Mouse (Mus musculus) hindbrain, embryonic 10.5 days (tissue): ENCODE results near the gene Rhox4b. TPM values are rescaled to one million over a fixed set of nuclear protein-coding genes. Genes with fewer than 3 reads are reported as not detected.
"Not testable (repeated sequence)": the region's sequence is repeated elsewhere in the genome, so short reads cannot be mapped to it uniquely, and the experiment has no call there.

Source experiments
- DNase-seq: peaks from one replicate; pipeline ENCODE4 v3.0.0-alpha.2; 2017; ENCODE audit warnings: low spot score
- H3K27ac ChIP-seq: fragments of 300-500 bp; sonication (generic); 2 replicates; pipeline ENCODE4 v1.5.1; 2016; ENCODE audit warnings: mild to moderate bottlenecking, moderate library complexity
- H3K27me3 ChIP-seq: fragments of 300-500 bp; sonication (generic); 2 replicates; pipeline ENCODE4 v1.6.1; 2016; ENCODE audit warnings: mild to moderate bottlenecking; ENCODE audit not compliant: poor library complexity, insufficient read depth, severe bottlenecking
- H3K36me3 ChIP-seq: fragments of 300-500 bp; sonication (generic); 2 replicates; pipeline ENCODE4 v1.6.1; 2016; ENCODE audit warnings: mild to moderate bottlenecking, moderate library complexity
- H3K4me1 ChIP-seq: fragments of 300-500 bp; sonication (generic); replicated peaks from 2 replicates; pipeline ENCODE4 v1.6.1; 2016; ENCODE audit warnings: mild to moderate bottlenecking
- H3K4me3 ChIP-seq: fragments of 300-500 bp; sonication (generic); 2 replicates; pipeline ENCODE4 v1.5.1; 2016; ENCODE audit warnings: mild to moderate bottlenecking, moderate library complexity
- H3K9me3 ChIP-seq: fragments of 300-500 bp; sonication (generic); 2 replicates; pipeline ENCODE4 v1.6.1; 2016; ENCODE audit warnings: mild to moderate bottlenecking, moderate library complexity
- WGBS: fragments of 180-500 bp; shearing (Covaris S2); methylation state at CpG from one replicate; pipeline ENCODE4 v1.1.7; 2016; 5-methylcytosine and 5-hydroxymethylcytosine counted together
- polyA plus RNA-seq: library from polyadenylated mRNA; unstranded; fragments of >200 nt; fragmentation: Nextera tagmentation; extraction: Ambion mirVana; gene quantifications from 2 replicates; pipeline ENCODE4 v1.2.1, GENCODE M21; 2016

Gene Rhox4b
- polyA plus RNA-seq = 0.88 and 1.1 TPM in 2 replicates

GRCm38 (mm10) chrX:37432194-37432593 lies at the start of gene Rhox4b:
Gene Rhox4b (plus strand): TSS chrX:37432494.
- H3K27me3 ChIP-seq, H3K36me3 ChIP-seq, DNase-seq, H3K9me3 ChIP-seq, H3K27ac ChIP-seq, H3K4me1 ChIP-seq, H3K4me3 ChIP-seq: not testable (repeated sequence)
- WGBS = 91% methylated on average over 14 of the region's 15 CpGs

- H3K36me3 ChIP-seq, H3K9me3 ChIP-seq, DNase-seq, H3K4me3 ChIP-seq, H3K27ac ChIP-seq, H3K4me1 ChIP-seq, H3K27me3 ChIP-seq: not testable (repeated sequence)
- 89% methylated on average over 9 of the region's 16 CpGs for WGBS
Measured at GRCm38 (mm10) chrX:37390548-37390947, 41.7 kb upstream of the Rhox4b start, which contains the start of gene Rhox4a2. Gene Rhox4a2 (plus strand): TSS chrX:37390848.

- WGBS = no CpG with 5 or more reads among the region's 9 CpGs
- not testable (repeated sequence) for H3K4me1 ChIP-seq, H3K4me3 ChIP-seq, H3K36me3 ChIP-seq, H3K27me3 ChIP-seq, H3K27ac ChIP-seq, DNase-seq, H3K9me3 ChIP-seq
Measured at GRCm38 (mm10) chrX:37411767-37412166, 20.5 kb upstream of the Rhox4b start, which contains the start of gene Rhox2b. Gene Rhox2b (plus strand): TSS chrX:37412067.

- not testable (repeated sequence) for H3K27ac ChIP-seq, H3K27me3 ChIP-seq, H3K9me3 ChIP-seq, H3K4me1 ChIP-seq, H3K36me3 ChIP-seq, H3K4me3 ChIP-seq, DNase-seq
- 92% methylated on average over 9 of the region's 10 CpGs for WGBS
Measured at GRCm38 (mm10) chrX:37453380-37453779, 21.1 kb downstream of the Rhox4b start, which contains the start of gene Rhox2c. Gene Rhox2c (plus strand): TSS chrX:37453680.

GRCm38 (mm10) chrX:37458285-37458684 lies 26.0 kb downstream of the Rhox4b start, which contains the start of gene Rhox3c:
Gene Rhox3c (plus strand): TSS chrX:37458585.
- H3K27me3 ChIP-seq, DNase-seq, H3K9me3 ChIP-seq, H3K4me3 ChIP-seq, H3K27ac ChIP-seq, H3K36me3 ChIP-seq, H3K4me1 ChIP-seq: not testable (repeated sequence)
- WGBS = 94% methylated on average over 3 of the region's 4 CpGs

GRCm38 (mm10) chrX:37480037-37480436 lies 47.7 kb downstream of the Rhox4b start, which contains the start of gene Rhox4c:
Gene Rhox4c (plus strand): TSS chrX:37480337.
- H3K36me3 ChIP-seq, H3K27ac ChIP-seq, H3K4me1 ChIP-seq, H3K4me3 ChIP-seq, H3K9me3 ChIP-seq, H3K27me3 ChIP-seq, DNase-seq: not testable (repeated sequence)
- 95% methylated on average over 14 of the region's 14 CpGs for WGBS

Other genes with a start within 250 kb of the Rhox4b start
- gene Ndufa1, start 241.3 kb upstream of the Rhox4b start, polyA plus RNA-seq = 415 and 490 TPM in 2 replicates
- gene Rnf113a1, start 241.2 kb upstream of the Rhox4b start, polyA plus RNA-seq = 13.4 and 15.0 TPM in 2 replicates
- not detected in 2 replicates for gene Gm9, start 221.5 kb upstream of the Rhox4b start, polyA plus RNA-seq
- gene Rhox1, start 210.2 kb upstream of the Rhox4b start, polyA plus RNA-seq = not detected in 2 replicates
- 0.58 TPM in 2 replicates for gene Rhox2a, start 187.5 kb upstream of the Rhox4b start, polyA plus RNA-seq
- not detected in 2 replicates for gene Rhox3a, start 182.6 kb upstream of the Rhox4b start, polyA plus RNA-seq
- 0.10 and 0.17 TPM in 2 replicates for gene Rhox4a, start 167.2 kb upstream of the Rhox4b start, polyA plus RNA-seq
- not detected in 2 replicates for gene Rhox3a2, start 52.5 kb upstream of the Rhox4b start, polyA plus RNA-seq
- 0.75 and 2.0 TPM in 2 replicates for gene Rhox4a2, start 41.6 kb upstream of the Rhox4b start, polyA plus RNA-seq
- not detected in 2 replicates for gene Rhox2b, start 20.4 kb upstream of the Rhox4b start, polyA plus RNA-seq
- 0.27 and 1.7 TPM in 2 replicates for gene Rhox2c, start 21.2 kb downstream of the Rhox4b start, polyA plus RNA-seq
- gene Rhox3c, start 26.1 kb downstream of the Rhox4b start, polyA plus RNA-seq = not detected in 2 replicates
- gene Rhox4c, start 47.8 kb downstream of the Rhox4b start, polyA plus RNA-seq = not detected in 2 replicates
- not detected in 2 replicates for gene Rhox2d, start 60.9 kb downstream of the Rhox4b start, polyA plus RNA-seq
- gene Rhox4d, start 81.9 kb downstream of the Rhox4b start, polyA plus RNA-seq = 0.17 TPM in 1 of 2 replicates, not detected in the other
- not detected in 2 replicates for gene Rhox2e, start 98.0 kb downstream of the Rhox4b start, polyA plus RNA-seq
- not detected in 2 replicates for gene Rhox3e, start 109.5 kb downstream of the Rhox4b start, polyA plus RNA-seq
- 0.20 TPM in 1 of 2 replicates, not detected in the other for gene Rhox4e, start 124.9 kb downstream of the Rhox4b start, polyA plus RNA-seq
- gene Rhox2f, start 138.9 kb downstream of the Rhox4b start, polyA plus RNA-seq = not detected in 2 replicates
- not detected in 2 replicates for gene Rhox3f, start 148.5 kb downstream of the Rhox4b start, polyA plus RNA-seq
- not detected in 2 replicates for gene Rhox4f, start 175.2 kb downstream of the Rhox4b start, polyA plus RNA-seq
- gene Rhox3g, start 196.1 kb downstream of the Rhox4b start, polyA plus RNA-seq = not detected in 2 replicates
- not detected in 2 replicates for gene Rhox2g, start 211.0 kb downstream of the Rhox4b start, polyA plus RNA-seq
- not detected in 2 replicates for gene Rhox4g, start 218.8 kb downstream of the Rhox4b start, polyA plus RNA-seq
- not detected in 2 replicates for gene Rhox3h, start 236.3 kb downstream of the Rhox4b start, polyA plus RNA-seq
- gene Rhox2h, start 240.8 kb downstream of the Rhox4b start, polyA plus RNA-seq = not detected in 2 replicates